Mouse (Mus musculus): ENCODE results near the gene Gm10553. TPM values are rescaled to one million over a fixed set of nuclear protein-coding genes. Genes with fewer than 3 reads are reported as not detected.
"Not testable (repeated sequence)": the region's sequence is repeated elsewhere in the genome, so short reads cannot be mapped to it uniquely, and the experiment has no call there.

Gene Gm10553
- polyA plus RNA-seq (2014; fragmentation: Nextera tagmentation; extraction: Ambion mirVana): not detected in 2 replicates

GRCm38 (mm10) chr1:85099864-85100263 is at the start of gene Gm10553:
Gm10553 (plus strand) TSS chr1:85100164.
- not testable (repeated sequence) for H3K9ac ChIP-seq (replicated peaks; ENCODE audit: low read length); H3K36me3 ChIP-seq (ENCODE audit: control insufficient read depth, insufficient read depth, low read length); ATAC-seq (ENCODE audit: low FRiP score, low TSS enrichment); H3K4me3 ChIP-seq (replicated peaks; ENCODE audit: low read depth, low read length); H3K9me3 ChIP-seq (ENCODE audit: control insufficient read depth, low read length); H3K27ac ChIP-seq (replicated peaks; ENCODE audit: low read depth, low read length); DNase-seq; H3K4me2 ChIP-seq (ENCODE audit: low read length); H3K27me3 ChIP-seq (ENCODE audit: control insufficient read depth, insufficient read depth, low read length); H3K4me1 ChIP-seq (ENCODE audit: control insufficient read depth, insufficient read depth, low read length)
- WGBS: 78% methylated on average over 1 of the region's 1 CpGs

DNA sequence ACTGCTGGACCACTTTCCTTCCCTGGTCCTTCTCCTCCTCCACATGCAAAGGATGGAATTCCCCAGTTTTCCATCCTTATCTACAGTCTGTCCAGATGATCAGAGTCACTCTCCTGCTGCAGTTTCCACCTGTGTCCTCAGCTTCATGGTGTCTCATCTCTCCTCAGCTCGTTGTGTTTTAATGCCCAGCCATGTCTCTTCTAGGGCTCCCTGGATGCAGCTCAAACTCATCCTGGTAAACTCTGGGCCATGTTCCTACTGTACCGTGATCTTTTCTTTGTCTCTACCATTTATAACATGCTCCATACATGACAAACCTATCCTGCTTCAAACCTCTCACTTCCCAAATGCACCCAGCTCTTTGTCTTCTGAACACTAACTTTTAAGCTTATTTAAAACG is 28.3 kb upstream of the Gm10553 start:
- not testable (repeated sequence) for H3K9me3 ChIP-seq (ENCODE audit: control insufficient read depth, low read length); H3K4me3 ChIP-seq (replicated peaks; ENCODE audit: low read depth, low read length); DNase-seq; H3K27me3 ChIP-seq (ENCODE audit: control insufficient read depth, insufficient read depth, low read length); H3K9ac ChIP-seq (replicated peaks; ENCODE audit: low read length); H3K27ac ChIP-seq (replicated peaks; ENCODE audit: low read depth, low read length); H3K4me1 ChIP-seq (ENCODE audit: control insufficient read depth, insufficient read depth, low read length); H3K4me2 ChIP-seq (ENCODE audit: low read length); H3K36me3 ChIP-seq (ENCODE audit: control insufficient read depth, insufficient read depth, low read length); ATAC-seq (ENCODE audit: low FRiP score, low TSS enrichment)
- WGBS: 75% methylated on average over 3 of the region's 3 CpGs

- 60% methylated on average over 3 of the region's 3 CpGs for WGBS
- DNase-seq; ATAC-seq (ENCODE audit: low FRiP score, low TSS enrichment); H3K4me2 ChIP-seq (ENCODE audit: low read length); H3K27ac ChIP-seq (replicated peaks; ENCODE audit: low read depth, low read length); H3K36me3 ChIP-seq (ENCODE audit: control insufficient read depth, insufficient read depth, low read length); H3K9ac ChIP-seq (replicated peaks; ENCODE audit: low read length); H3K9me3 ChIP-seq (ENCODE audit: control insufficient read depth, low read length); H3K27me3 ChIP-seq (ENCODE audit: control insufficient read depth, insufficient read depth, low read length); H3K4me3 ChIP-seq (replicated peaks; ENCODE audit: low read depth, low read length); H3K4me1 ChIP-seq (ENCODE audit: control insufficient read depth, insufficient read depth, low read length): not testable (repeated sequence)
Observed at GRCm38 (mm10) chr1:85073099-85073498, 26.9 kb upstream of the Gm10553 start.

DNA sequence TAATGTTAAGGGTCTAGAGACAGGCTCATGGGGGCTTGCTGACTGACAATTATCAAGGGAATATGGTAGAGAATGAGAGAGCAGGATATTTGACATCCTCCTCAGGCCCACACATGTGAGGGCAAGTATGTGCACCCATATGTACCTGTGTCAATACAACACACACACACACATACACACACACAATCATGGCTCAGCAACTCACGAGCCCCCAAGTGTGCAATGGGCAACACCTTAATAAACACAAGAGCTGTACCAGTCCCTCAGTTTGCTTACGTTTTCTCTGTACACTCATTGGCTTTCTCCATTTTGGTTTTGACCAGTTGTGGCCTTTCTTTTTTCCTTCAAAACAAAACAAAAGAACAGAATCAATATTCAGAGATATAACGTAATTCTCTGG is 15.2 kb upstream of the Gm10553 start:
- not testable (repeated sequence) for H3K4me1 ChIP-seq (ENCODE audit: control insufficient read depth, insufficient read depth, low read length); H3K27ac ChIP-seq (replicated peaks; ENCODE audit: low read depth, low read length); H3K9me3 ChIP-seq (ENCODE audit: control insufficient read depth, low read length); H3K4me2 ChIP-seq (ENCODE audit: low read length); H3K36me3 ChIP-seq (ENCODE audit: control insufficient read depth, insufficient read depth, low read length); H3K4me3 ChIP-seq (replicated peaks; ENCODE audit: low read depth, low read length); DNase-seq; H3K9ac ChIP-seq (replicated peaks; ENCODE audit: low read length); H3K27me3 ChIP-seq (ENCODE audit: control insufficient read depth, insufficient read depth, low read length); ATAC-seq (ENCODE audit: low FRiP score, low TSS enrichment)
- 54% methylated on average over 3 of the region's 3 CpGs for WGBS

DNA sequence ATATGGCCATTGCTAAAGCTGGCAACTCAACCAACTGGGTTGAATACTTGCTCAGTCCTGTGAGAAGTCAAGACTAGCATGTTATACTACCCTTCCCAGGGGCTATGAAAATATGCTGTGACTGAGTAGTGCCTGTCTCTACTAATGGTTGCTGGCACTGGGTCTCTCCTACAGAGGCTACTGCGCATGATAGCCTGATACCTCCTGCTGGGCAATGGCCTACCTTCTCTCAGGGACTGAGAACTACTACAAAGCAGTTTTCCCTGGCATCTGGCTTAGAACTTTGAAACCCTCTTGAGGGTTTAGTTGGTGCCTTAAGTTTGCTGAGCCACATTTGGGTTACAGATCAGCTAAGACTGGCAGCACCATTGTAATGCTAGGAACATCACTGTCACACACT is 13.8 kb upstream of the Gm10553 start:
- H3K4me1 ChIP-seq (ENCODE audit: control insufficient read depth, insufficient read depth, low read length); DNase-seq; ATAC-seq (ENCODE audit: low FRiP score, low TSS enrichment); H3K4me3 ChIP-seq (replicated peaks; ENCODE audit: low read depth, low read length); H3K4me2 ChIP-seq (ENCODE audit: low read length); H3K36me3 ChIP-seq (ENCODE audit: control insufficient read depth, insufficient read depth, low read length); H3K27ac ChIP-seq (replicated peaks; ENCODE audit: low read depth, low read length); H3K9ac ChIP-seq (replicated peaks; ENCODE audit: low read length); H3K9me3 ChIP-seq (ENCODE audit: control insufficient read depth, low read length); H3K27me3 ChIP-seq (ENCODE audit: control insufficient read depth, insufficient read depth, low read length): not testable (repeated sequence)
- WGBS: 80% methylated on average over 1 of the region's 1 CpGs

- not testable (repeated sequence) for H3K36me3 ChIP-seq (ENCODE audit: control insufficient read depth, insufficient read depth, low read length); H3K9me3 ChIP-seq (ENCODE audit: control insufficient read depth, low read length); H3K4me1 ChIP-seq (ENCODE audit: control insufficient read depth, insufficient read depth, low read length); H3K27me3 ChIP-seq (ENCODE audit: control insufficient read depth, insufficient read depth, low read length); H3K4me3 ChIP-seq (replicated peaks; ENCODE audit: low read depth, low read length); H3K9ac ChIP-seq (replicated peaks; ENCODE audit: low read length); H3K4me2 ChIP-seq (ENCODE audit: low read length); ATAC-seq (ENCODE audit: low FRiP score, low TSS enrichment); DNase-seq; H3K27ac ChIP-seq (replicated peaks; ENCODE audit: low read depth, low read length)
- 46% methylated on average over 1 of the region's 3 CpGs for WGBS
Observed at GRCm38 (mm10) chr1:85092169-85092568, 7.8 kb upstream of the Gm10553 start.

DNA sequence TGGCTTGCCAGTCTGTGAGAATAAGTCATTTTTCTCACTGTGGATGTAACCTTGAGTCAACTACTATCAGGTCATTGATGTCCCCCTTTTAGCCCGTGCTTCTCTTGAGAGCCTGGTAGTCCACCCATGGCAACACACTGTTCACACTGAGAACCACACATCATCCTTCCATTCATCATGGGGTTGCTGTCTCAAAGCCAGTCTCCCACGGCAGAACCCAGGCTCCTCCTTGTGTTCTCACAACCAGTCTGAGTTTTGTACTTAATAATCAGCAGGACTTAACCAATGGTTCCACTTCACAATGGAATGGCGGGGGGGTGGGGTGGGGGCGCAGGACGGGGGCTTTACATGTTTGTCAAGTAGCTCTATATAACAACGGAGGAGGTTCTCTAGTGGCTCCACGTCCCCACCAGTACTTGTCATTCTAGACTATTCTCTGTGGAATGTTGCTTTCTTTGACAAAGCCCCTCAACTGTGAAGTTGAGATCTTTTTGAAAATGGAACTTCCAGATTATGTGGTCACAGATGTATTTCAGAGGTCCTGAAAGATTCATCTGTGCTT is 6.9 kb upstream of the Gm10553 start:
- not testable (repeated sequence) for H3K9ac ChIP-seq (replicated peaks; ENCODE audit: low read length); H3K4me1 ChIP-seq (ENCODE audit: control insufficient read depth, insufficient read depth, low read length); H3K36me3 ChIP-seq (ENCODE audit: control insufficient read depth, insufficient read depth, low read length); H3K9me3 ChIP-seq (ENCODE audit: control insufficient read depth, low read length); ATAC-seq (ENCODE audit: low FRiP score, low TSS enrichment); H3K4me2 ChIP-seq (ENCODE audit: low read length); H3K27ac ChIP-seq (replicated peaks; ENCODE audit: low read depth, low read length); DNase-seq; H3K4me3 ChIP-seq (replicated peaks; ENCODE audit: low read depth, low read length); H3K27me3 ChIP-seq (ENCODE audit: control insufficient read depth, insufficient read depth, low read length)
- WGBS: 79% methylated on average over 6 of the region's 7 CpGs

DNA sequence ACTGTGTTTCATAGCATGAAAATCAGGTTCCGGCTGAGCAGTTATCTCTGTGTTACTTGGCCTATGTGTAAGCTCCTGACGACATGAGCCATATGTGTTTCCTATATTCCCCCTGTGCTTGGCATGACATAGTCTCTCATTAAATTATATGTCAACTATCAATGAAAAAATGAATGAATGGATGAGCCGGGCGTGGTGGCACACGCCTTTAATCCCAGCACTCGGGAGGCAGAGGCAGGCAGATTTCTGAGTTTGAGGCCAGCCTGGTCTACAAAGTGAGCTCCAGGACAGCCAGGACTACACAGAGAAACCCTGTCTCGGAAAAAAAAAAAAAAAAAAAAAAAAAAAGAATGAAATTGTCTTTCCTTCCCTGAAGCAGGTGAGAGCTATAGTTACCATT is 883 bp upstream of the Gm10553 start:
- H3K9ac ChIP-seq (replicated peaks; ENCODE audit: low read length); H3K27me3 ChIP-seq (ENCODE audit: control insufficient read depth, insufficient read depth, low read length); DNase-seq; H3K27ac ChIP-seq (replicated peaks; ENCODE audit: low read depth, low read length); H3K4me3 ChIP-seq (replicated peaks; ENCODE audit: low read depth, low read length); ATAC-seq (ENCODE audit: low FRiP score, low TSS enrichment); H3K4me1 ChIP-seq (ENCODE audit: control insufficient read depth, insufficient read depth, low read length); H3K4me2 ChIP-seq (ENCODE audit: low read length); H3K36me3 ChIP-seq (ENCODE audit: control insufficient read depth, insufficient read depth, low read length); H3K9me3 ChIP-seq (ENCODE audit: control insufficient read depth, low read length): not testable (repeated sequence)
- 84% methylated on average over 5 of the region's 7 CpGs for WGBS

GRCm38 (mm10) chr1:85101754-85102153 is 1.8 kb downstream of the Gm10553 start:
- not testable (repeated sequence) for DNase-seq; H3K9me3 ChIP-seq (ENCODE audit: control insufficient read depth, low read length); H3K4me3 ChIP-seq (replicated peaks; ENCODE audit: low read depth, low read length); H3K4me2 ChIP-seq (ENCODE audit: low read length); H3K36me3 ChIP-seq (ENCODE audit: control insufficient read depth, insufficient read depth, low read length); H3K9ac ChIP-seq (replicated peaks; ENCODE audit: low read length); H3K27me3 ChIP-seq (ENCODE audit: control insufficient read depth, insufficient read depth, low read length); H3K27ac ChIP-seq (replicated peaks; ENCODE audit: low read depth, low read length); ATAC-seq (ENCODE audit: low FRiP score, low TSS enrichment); H3K4me1 ChIP-seq (ENCODE audit: control insufficient read depth, insufficient read depth, low read length)
- WGBS: 86% methylated on average over 4 of the region's 4 CpGs

Measured in midbrain, embryonic 14.5 days (tissue).